In the genomic region with DNA sequence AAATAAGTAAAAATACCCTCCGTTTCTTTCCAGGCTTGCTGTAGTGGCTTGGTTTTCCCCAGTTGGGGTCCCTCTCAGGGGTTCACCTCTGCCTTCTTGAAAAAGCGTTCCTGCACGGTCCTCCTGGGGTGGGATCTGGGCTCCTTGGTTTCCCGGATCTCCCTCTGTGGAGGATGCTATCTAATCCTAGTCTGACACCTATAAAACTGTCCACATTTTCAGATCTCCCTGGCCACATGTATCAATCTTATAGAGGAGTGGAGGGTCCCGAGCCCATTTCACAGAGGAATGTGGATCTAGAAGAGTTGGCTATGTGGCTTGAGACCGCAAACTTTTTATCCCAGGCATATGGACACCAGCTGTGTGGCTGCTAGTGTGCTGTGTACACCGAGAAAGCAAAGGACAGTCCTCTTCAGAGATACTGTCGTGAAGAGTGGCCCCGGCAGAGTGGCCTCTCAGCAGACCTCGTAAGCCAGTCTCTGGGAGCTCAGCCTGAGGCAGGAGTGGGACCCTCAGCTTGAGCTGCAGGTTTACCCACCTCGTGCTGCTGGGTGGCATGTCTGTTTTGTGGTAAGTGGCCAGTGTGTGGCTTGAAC, we compare ENCODE assay signal across 10 mouse cellular contexts. TPM values are rescaled to one million over a fixed set of nuclear protein-coding genes. Genes with fewer than 3 reads are reported as not detected.
A peak's percentile ranks its signal among the peaks of the same experiment; 100 is the strongest.
DNase-seq lines count a peak whose midpoint lies in the region; ATAC-seq and TF ChIP-seq lines count a peak whose summit lies in the region.
"Had no signal": no experiment of that assay in that cellular context is flagged by ENCODE, and none has a peak within 500 bp of the region (broad histone marks: within the 10 kb centered on the region; RNA-seq: fewer than 3 reads in every experiment).

No protein-coding gene starts in this region.

- no peak overlapping the region for H3K4me2 ChIP-seq in CH12.LX (ENCODE audit: insufficient read depth, low read depth, poor library complexity, severe bottlenecking)
- H3K4me2 ChIP-seq in hindbrain, embryonic 12.5 days (replicated peaks) = peak overlapping the region; percentile 92
- H3K4me2 ChIP-seq in liver, embryonic 16.5 days (ENCODE audit: low read depth, low read length) = peak overlapping the region; percentile 100; the same call in 1 of the 2 replicates

- H3K4me1 ChIP-seq in erythroblast, embryonic 14.5 days (ENCODE audit: control insufficient read depth) = peaks cover 89% of the 10 kb centered on the region
- H3K4me1 ChIP-seq in CH12.LX (ENCODE audit: control insufficient read depth in 1 of 2, insufficient read depth in 2 of 2) = peaks cover 10 to 38% of the 10 kb centered on the region in 2 experiments
- H3K4me1 ChIP-seq in hindbrain, embryonic 12.5 days = peaks cover 52% of the 10 kb centered on the region
- peaks cover 62% of the 10 kb centered on the region for H3K4me1 ChIP-seq in liver, embryonic 16.5 days (ENCODE audit: control insufficient read depth, low read depth, low read length)

- in situ Hi-C loops in CH12.LX (cut with MboI; ENCODE audit: low pct_ligation_motif_present, low pct_unique_long_range_greater_than_20kb, low sequenced_read_pairs) = no loop called here

- peaks cover 24% of the 10 kb centered on the region for H3K36me3 ChIP-seq in erythroblast, embryonic 14.5 days (ENCODE audit: control insufficient read depth)
- peaks cover 49 to 88% of the 10 kb centered on the region in 2 experiments for H3K36me3 ChIP-seq in CH12.LX (replicated peaks in 1 of 2; ENCODE audit: control insufficient read depth in 1 of 2, insufficient read depth in 1 of 2, low read length in 1 of 2)
- H3K36me3 ChIP-seq in hindbrain, embryonic 12.5 days = no peaks in the 10 kb centered on the region
- no peaks in the 10 kb centered on the region for H3K36me3 ChIP-seq in liver, embryonic 16.5 days (ENCODE audit: control insufficient read depth, insufficient read depth)

- dilution Hi-C loops in CH12.LX (cut with MboI; ENCODE audit: extremely low pct_ligation_motif_present, extremely low pct_unique_long_range_greater_than_20kb, low sequenced_read_pairs) = no loop called here

- H3K27ac ChIP-seq in CH12.LX (ENCODE audit: insufficient read depth, low read depth) = no peak overlapping the region
- H3K27ac ChIP-seq in hindbrain, embryonic 12.5 days = peak overlapping the region; percentile 96
- H3K27ac ChIP-seq in liver, embryonic 16.5 days (ENCODE audit: low read length) = no peak overlapping the region

- no peaks in the 10 kb centered on the region for H3K9me3 ChIP-seq in erythroblast, embryonic 14.5 days (ENCODE audit: control insufficient read depth, low read length)
- H3K9me3 ChIP-seq in CH12.LX (replicated peaks; ENCODE audit: low read length) = peaks cover 21% of the 10 kb centered on the region
- no peaks in the 10 kb centered on the region for H3K9me3 ChIP-seq in hindbrain, embryonic 12.5 days (replicated peaks)
- no peaks in the 10 kb centered on the region for H3K9me3 ChIP-seq in liver, embryonic 16.5 days (replicated peaks; ENCODE audit: control insufficient read depth, low read length)

- no peak for TF ChIP-seq RAD21 in CH12.LX (IDR thresholded peaks at IDR 0.05; ENCODE audit: low read depth, low read length)

- no peak for ATAC-seq in erythroblast, adult 5-6 weeks (replicated peaks; ENCODE audit: low FRiP score, poor library complexity, severe bottlenecking)
- ATAC-seq in hindbrain, embryonic 12.5 days (ENCODE audit: low FRiP score) = no peak
- no peak for ATAC-seq in liver, embryonic 16.5 days (ENCODE audit: low read depth)
- ATAC-seq in activated CD4-positive, CD25-positive, alpha-beta regulatory T cell, adult 4 months = no peak
- no peak for ATAC-seq in megakaryocyte-erythroid progenitor cell, adult 5-6 weeks (replicated peaks; ENCODE audit: low FRiP score, low TSS enrichment, poor library complexity, severe bottlenecking)

- no peak for TF ChIP-seq EP300 in CH12.LX (IDR thresholded peaks at IDR 0.05; ENCODE audit: low read length)

- H3K27me3 ChIP-seq in erythroblast, embryonic 14.5 days (ENCODE audit: control insufficient read depth) = peaks cover 76% of the 10 kb centered on the region
- no peaks in the 10 kb centered on the region for H3K27me3 ChIP-seq in CH12.LX (replicated peaks)
- peaks cover 69% of the 10 kb centered on the region for H3K27me3 ChIP-seq in hindbrain, embryonic 12.5 days
- H3K27me3 ChIP-seq in liver, embryonic 16.5 days (ENCODE audit: control insufficient read depth, insufficient read depth, low read depth, low read length) = peaks cover 46% of the 10 kb centered on the region

- 0 out of 2 replicates have a peak, but pooled peaks have one; percentile 5 for TF ChIP-seq POLR2A in CH12.LX (IDR thresholded peaks at IDR 0.05; ENCODE audit: low read depth, low read length)

- H3K9ac ChIP-seq in CH12.LX (ENCODE audit: insufficient read depth, low read depth) = no peak overlapping the region
- peak overlapping the region; percentile 43; the same call in 1 of the 2 replicates for H3K9ac ChIP-seq in hindbrain, embryonic 12.5 days
- H3K9ac ChIP-seq in liver, embryonic 16.5 days (ENCODE audit: low read depth, low read length) = peak overlapping the region; percentile 8; the same call in 1 of the 2 replicates

- no peak for TF ChIP-seq CTCF in CH12.LX (conservative IDR thresholded peaks at IDR 0.05 in 1 of 2, IDR thresholded peaks at IDR 0.05 in 1 of 2; ENCODE audit: low read depth in 2 of 2, low read length in 2 of 2)

- H3K4me3 ChIP-seq in erythroblast, embryonic 14.5 days (replicated peaks) = peak overlapping the region; percentile 78
- H3K4me3 ChIP-seq in CH12.LX (replicated peaks in 1 of 3; ENCODE audit: low read depth in 2 of 3, low read length in 2 of 3, poor library complexity in 1 of 3) = no peak overlapping the region
- peak overlapping the region; percentile 77 for H3K4me3 ChIP-seq in hindbrain, embryonic 12.5 days
- no peak overlapping the region; the same call in 1 of the 2 replicates for H3K4me3 ChIP-seq in liver, embryonic 16.5 days (ENCODE audit: low read depth, low read length)

- WGBS in hindbrain, embryonic 12.5 days = 24% methylated on average over 11 of the region's 11 CpGs
- WGBS in liver, embryonic 16.5 days (ENCODE audit: insufficient replicate concordance) = 31% methylated on average over 11 of the region's 11 CpGs

- H3K79me2 ChIP-seq in CH12.LX (replicated peaks; ENCODE audit: control insufficient read depth, extremely low read depth, insufficient read depth, poor library complexity, severe bottlenecking) = peaks cover 9% of the 10 kb centered on the region; the same call in 1 of the 2 replicates

- DNase-seq in CH12.LX (ENCODE audit: extremely low read depth) = no peak
- no peak for DNase-seq in urinary bladder, adult 18-20 months (ENCODE audit: low spot score in 2 of 2)

TF ChIP-seq in CH12.LX, 34 proteins besides CTCF, POLR2A, EP300 and RAD21:
- TF ChIP-seq SMC3 (IDR thresholded peaks at IDR 0.05; ENCODE audit: low read depth, low read length) (no peak), IRF4 (IDR thresholded peaks at IDR 0.05; ENCODE audit: low read depth, low read length) (no peak), SIN3A (IDR thresholded peaks at IDR 0.05; ENCODE audit: low read length) (no peak), ZKSCAN1 (IDR thresholded peaks at IDR 0.05; ENCODE audit: borderline replicate concordance, low read depth, low read length) (no peak), MAX (IDR thresholded peaks at IDR 0.05; ENCODE audit: low read length) (no peak), USF1 (IDR thresholded peaks at IDR 0.05; ENCODE audit: low read depth, low read length) (no peak)
TF ChIP-seq in CH12.LX: peak in this region for 0.

RNA-seq across cellular contexts. Expression of a gene that starts 19.5 kb away (rescaled TPM):
- polyA plus RNA-seq in erythroblast, embryonic 14.5 days (2012) = 6.1 and 8.9 TPM in 2 replicates
- total RNA-seq in erythroblast, adult 5-6 weeks (2015; ENCODE audit: low replicate concordance) = 10.9 and 13.1 TPM in 2 replicates
- total RNA-seq in erythroblast, adult 5-6 weeks (2017; ENCODE audit: low replicate concordance) = 10.9 and 13.8 TPM in 2 replicates
- total RNA-seq in CH12.LX (2012; rRNA removed) = 2.1 and 3.4 TPM in 2 replicates
- 0.43 and 0.47 TPM in 2 replicates for total RNA-seq in CH12.LX (2014; rRNA removed)
- polyA plus RNA-seq in CH12.LX (2012; ENCODE audit: insufficient read length, low read depth) = 16.5 and 22.6 TPM in 2 replicates
- polyA plus RNA-seq in hindbrain, embryonic 12.5 days (2016; fragmentation: Nextera tagmentation; extraction: Ambion mirVana) = 17.1 and 17.3 TPM in 2 replicates
- polyA plus RNA-seq in liver, embryonic 16.5 days (2015; fragmentation: Nextera tagmentation; extraction: Ambion mirVana) = 3.1 and 3.3 TPM in 2 replicates
- polyA plus RNA-seq in activated CD4-positive, CD25-positive, alpha-beta regulatory T cell, adult 4 months (2017; shearing (Covaris generic)) = under 1 TPM; 0.08 to 0.28 TPM
- 78.3 and 79.6 TPM in 2 replicates for total RNA-seq in megakaryocyte-erythroid progenitor cell, adult 5-6 weeks (2014; fragmentation: Nextera tagmentation)
- total RNA-seq in megakaryocyte-erythroid progenitor cell, adult 5-6 weeks (2017) = 7.8 and 15.4 TPM in 2 replicates

RNA-seq across cellular contexts. Expression of a gene that starts 56.9 kb away (rescaled TPM):
- not detected in 2 replicates for polyA plus RNA-seq in erythroblast, embryonic 14.5 days (2012)
- not detected in 2 replicates for total RNA-seq in erythroblast, adult 5-6 weeks (2015; ENCODE audit: low replicate concordance)
- not detected in 2 replicates for total RNA-seq in erythroblast, adult 5-6 weeks (2017; ENCODE audit: low replicate concordance)
- total RNA-seq in CH12.LX (2012; rRNA removed) (not detected in 2 replicates), CH12.LX (2014; rRNA removed) (not detected in 2 replicates)
- not detected in 2 replicates for polyA plus RNA-seq in CH12.LX (2012; ENCODE audit: insufficient read length, low read depth)
- not detected in 2 replicates for polyA plus RNA-seq in hindbrain, embryonic 12.5 days (2016; fragmentation: Nextera tagmentation; extraction: Ambion mirVana)
- not detected in 2 replicates for polyA plus RNA-seq in liver, embryonic 16.5 days (2015; fragmentation: Nextera tagmentation; extraction: Ambion mirVana)
- not detected for polyA plus RNA-seq in activated CD4-positive, CD25-positive, alpha-beta regulatory T cell, adult 4 months (2017; shearing (Covaris generic))
- total RNA-seq in megakaryocyte-erythroid progenitor cell, adult 5-6 weeks (2014; fragmentation: Nextera tagmentation) = not detected in 2 replicates
- not detected in 2 replicates for total RNA-seq in megakaryocyte-erythroid progenitor cell, adult 5-6 weeks (2017)
- total RNA-seq: gastrocnemius, postnatal 36 days; left cerebral cortex, postnatal 14 days had no signal

Comparison
In these comparisons a context has a peak if more than half of its experiments do, and no peak if none do; other contexts are left out.
1. H3K4me3 ChIP-seq: peak in erythroblast, embryonic 14.5 days (single experiment) and hindbrain, embryonic 12.5 days (single experiment); none in CH12.LX (0 of 3) and liver, embryonic 16.5 days (single experiment).